Mouse (Mus musculus) embryonic facial prominence, embryonic 15.5 days (tissue): ENCODE measurements at regions not wholly inside any gene's neighbourhood (a gene's known extent, or its start where the extent isn't known, plus 50 kb on each side); places are given as distances from the start of the nearest gene placed in this dataset.

ENCODE experiments used
- ATAC-seq: fragments of 200-750 bp; cut with Nextera tagmentation; 2 replicates; pipeline ENCODE4 v1.8.0; 2017; ENCODE audit warnings: low read depth, moderate TSS enrichment; ENCODE audit not compliant: insufficient number of reproducible peaks, low FRiP score, low TSS enrichment
- H3K27ac ChIP-seq: fragments of 300-500 bp; sonication (generic); replicated peaks from 2 replicates; pipeline ENCODE4 v1.5.1; 2015; ENCODE audit warnings: mild to moderate bottlenecking, inconsistent platforms
- H3K27me3 ChIP-seq: fragments of 300-500 bp; sonication (generic); 2 replicates; pipeline ENCODE4 v1.6.1; 2015; ENCODE audit warnings: inconsistent platforms
- H3K36me3 ChIP-seq: fragments of 300-500 bp; sonication (generic); 2 replicates; pipeline ENCODE4 v1.6.1; 2015; ENCODE audit warnings: mild to moderate bottlenecking, inconsistent platforms
- H3K4me1 ChIP-seq: fragments of 300-500 bp; sonication (generic); 2 replicates; pipeline ENCODE4 v1.6.1; 2015; ENCODE audit warnings: inconsistent platforms
- H3K4me2 ChIP-seq: fragments of 300-500 bp; sonication (generic); replicated peaks from 2 replicates; pipeline ENCODE4 v1.6.1; 2015; ENCODE audit warnings: mild to moderate bottlenecking, inconsistent platforms
- H3K4me3 ChIP-seq: fragments of 300-500 bp; sonication (generic); replicated peaks from 2 replicates; pipeline ENCODE4 v1.5.1; 2015; ENCODE audit warnings: mild to moderate bottlenecking, inconsistent platforms
- H3K9ac ChIP-seq: fragments of 300-500 bp; sonication (generic); 2 replicates; pipeline ENCODE4 v1.6.1; 2015; ENCODE audit warnings: inconsistent platforms
- H3K9me3 ChIP-seq: fragments of 300-500 bp; sonication (generic); replicated peaks from 2 replicates; pipeline ENCODE4 v1.6.1; 2016; ENCODE audit warnings: inconsistent platforms
- WGBS: fragments of 180-500 bp; shearing (Covaris S2); methylation state at CpG from one replicate; pipeline ENCODE4 v1.1.7; 2015; 5-methylcytosine and 5-hydroxymethylcytosine counted together

DNA sequence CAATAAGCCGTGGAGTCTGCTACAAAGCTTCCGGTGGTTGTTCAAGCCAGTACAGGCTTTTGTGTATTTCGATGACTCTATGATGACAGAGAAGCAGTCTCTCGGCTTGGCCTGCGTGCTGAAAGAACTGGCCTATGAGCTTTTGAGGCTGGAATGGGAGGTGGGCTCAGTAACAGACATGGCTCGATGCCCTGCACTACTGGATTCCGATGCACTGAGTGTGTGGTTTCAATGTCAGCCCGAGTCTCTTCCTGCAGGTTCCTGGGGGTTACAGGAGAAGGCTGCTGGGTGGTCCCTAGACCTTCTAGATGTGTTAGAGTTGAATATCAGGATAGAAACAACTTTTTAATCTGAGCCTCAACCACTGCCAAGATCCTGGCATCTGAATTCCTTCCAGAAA is 53.2 kb downstream of the Gm815 start:
- H3K36me3 ChIP-seq = no peaks in the 10 kb centered on the region
- no peak overlapping the region for H3K4me3 ChIP-seq
- WGBS = 49% methylated on average over 8 of the region's 8 CpGs
- no peak overlapping the region for H3K9ac ChIP-seq
- no peaks in the 10 kb centered on the region for H3K27me3 ChIP-seq
- no peak overlapping the region for H3K4me2 ChIP-seq
- no peak overlapping the region; the same call in 1 of the 2 replicates for H3K27ac ChIP-seq
- peaks cover 4% of the 10 kb centered on the region; the same call in 1 of the 2 replicates for H3K4me1 ChIP-seq
- H3K9me3 ChIP-seq = no peaks in the 10 kb centered on the region
- no peak for ATAC-seq

DNA sequence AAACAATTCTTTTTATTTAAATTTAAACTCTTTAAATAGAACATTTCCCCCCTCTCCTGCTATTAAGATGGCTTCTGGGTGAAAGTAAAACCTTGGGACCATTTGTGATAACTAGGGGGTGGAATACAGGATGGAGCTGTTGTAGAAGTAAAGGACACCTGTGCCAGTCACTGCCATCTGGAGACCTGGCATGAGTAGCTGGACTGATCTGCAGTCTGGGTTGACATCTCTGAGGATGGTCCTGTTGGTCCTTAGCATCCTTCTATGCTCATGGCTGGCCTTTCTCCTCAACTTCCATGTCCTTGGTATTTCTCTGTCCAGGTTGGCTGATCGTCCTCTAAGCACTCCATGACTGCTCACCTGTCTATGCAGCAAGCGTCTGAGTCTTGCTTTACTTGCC is 58.3 kb downstream of the Gm815 start:
- Histone ChIP-seq H3K4me2 (no peak overlapping the region), H3K27me3 (no peaks in the 10 kb centered on the region), H3K4me1 (peaks cover 2% of the 10 kb centered on the region; the same call in 1 of the 2 replicates), H3K4me3 (no peak overlapping the region), H3K9ac (no peak overlapping the region), H3K36me3 (no peaks in the 10 kb centered on the region), H3K27ac (no peak overlapping the region), H3K9me3 (no peaks in the 10 kb centered on the region)
- no peak for ATAC-seq
- WGBS = 83% methylated on average over 2 of the region's 2 CpGs

DNA sequence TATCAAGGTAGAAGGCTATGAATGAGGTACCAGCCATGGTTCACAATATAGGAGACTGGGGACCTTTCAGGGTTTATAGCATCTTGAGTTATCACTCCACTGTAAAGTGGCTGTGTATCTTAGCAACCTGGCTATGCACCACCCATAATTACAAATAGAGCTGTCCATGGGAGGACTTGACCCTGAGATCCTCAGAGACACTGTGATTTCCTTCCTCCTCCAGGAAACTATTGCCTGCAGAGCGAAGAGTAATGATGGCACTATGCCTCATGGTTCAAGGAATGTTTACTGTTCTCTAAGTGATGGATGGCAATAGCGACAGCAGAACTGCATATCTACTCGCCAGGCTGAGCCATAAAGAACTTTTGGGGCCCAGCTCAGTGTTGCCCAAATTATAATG is 60.9 kb downstream of the Gm815 start:
- Histone ChIP-seq H3K4me2 (no peak overlapping the region), H3K4me1 (no peaks in the 10 kb centered on the region), H3K36me3 (no peaks in the 10 kb centered on the region), H3K9me3 (no peaks in the 10 kb centered on the region), H3K9ac (no peak overlapping the region), H3K27me3 (no peaks in the 10 kb centered on the region), H3K4me3 (no peak overlapping the region), H3K27ac (no peak overlapping the region)
- ATAC-seq = no peak
- WGBS = 85% methylated on average over 3 of the region's 3 CpGs

DNA sequence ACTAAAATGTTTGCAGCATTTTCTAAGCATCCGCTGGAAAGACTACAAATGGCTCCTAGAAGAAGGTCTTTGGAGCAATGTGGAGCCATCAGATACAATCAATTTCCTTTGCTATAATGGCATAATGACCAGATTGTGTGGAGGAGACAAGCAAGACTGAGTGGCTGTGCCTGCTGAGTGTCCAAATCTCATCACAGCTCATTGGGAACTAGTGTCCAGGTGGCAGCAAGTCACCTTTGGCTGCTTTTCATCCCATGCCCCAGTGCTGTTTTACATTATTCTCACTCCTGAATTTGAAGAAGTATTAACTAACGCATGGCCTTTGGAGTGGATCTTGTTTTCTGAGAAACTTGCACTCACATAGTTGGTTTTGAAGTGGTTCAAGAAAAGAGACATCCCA is 62.8 kb downstream of the Gm815 start:
- Histone ChIP-seq H3K27me3 (no peaks in the 10 kb centered on the region), H3K36me3 (no peaks in the 10 kb centered on the region), H3K9me3 (no peaks in the 10 kb centered on the region), H3K27ac (no peak overlapping the region), H3K9ac (no peak overlapping the region), H3K4me3 (no peak overlapping the region), H3K4me1 (no peaks in the 10 kb centered on the region), H3K4me2 (no peak overlapping the region)
- WGBS = 94% methylated on average over 2 of the region's 2 CpGs
- ATAC-seq = no peak

DNA sequence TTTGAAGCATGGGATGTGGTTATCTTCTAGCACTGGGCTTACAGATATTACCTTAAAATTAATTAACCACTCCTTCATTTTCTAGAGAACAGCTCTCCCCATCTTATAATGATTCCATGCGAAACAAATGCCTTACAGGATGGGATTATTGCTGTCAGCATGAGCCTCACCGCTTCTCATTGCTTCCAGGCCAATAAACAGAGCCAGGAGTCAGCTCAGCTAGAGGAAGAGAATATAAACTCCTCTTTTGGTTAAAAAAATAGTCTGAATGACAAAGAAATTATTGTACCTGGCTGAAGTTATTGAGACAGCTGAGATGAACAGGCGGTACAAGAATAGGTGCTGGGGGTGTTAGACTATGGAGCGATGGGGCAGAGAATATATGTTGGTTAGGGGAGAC is 63.5 kb downstream of the Gm815 start:
- no peaks in the 10 kb centered on the region for H3K4me1 ChIP-seq
- H3K9ac ChIP-seq = no peak overlapping the region
- H3K9me3 ChIP-seq = no peaks in the 10 kb centered on the region
- no peaks in the 10 kb centered on the region for H3K27me3 ChIP-seq
- WGBS = 89% methylated on average over 4 of the region's 4 CpGs
- H3K27ac ChIP-seq = no peak overlapping the region
- ATAC-seq = no peak
- H3K4me2 ChIP-seq = no peak overlapping the region
- H3K4me3 ChIP-seq = no peak overlapping the region
- H3K36me3 ChIP-seq = no peaks in the 10 kb centered on the region

DNA sequence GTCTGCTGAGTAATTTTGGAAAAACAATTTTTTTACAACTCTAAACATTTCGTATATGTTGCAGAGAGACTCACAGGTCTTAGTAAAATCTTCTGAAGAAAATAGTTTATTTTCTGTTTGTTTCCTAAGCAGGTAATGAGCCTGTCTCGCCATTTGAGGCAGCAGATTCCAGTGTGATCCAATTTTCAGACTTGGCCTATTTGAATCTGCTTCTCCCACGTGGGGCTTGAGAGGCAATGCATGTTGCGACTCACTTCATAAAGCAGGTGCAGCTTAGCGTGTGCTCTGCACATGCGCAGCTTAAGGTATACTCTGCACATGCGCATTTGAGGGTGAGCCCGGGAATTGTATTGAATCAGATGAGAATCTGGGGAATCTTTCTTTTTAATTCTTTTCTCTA is 67.7 kb downstream of the Gm815 start:
- Histone ChIP-seq H3K4me3 (no peak overlapping the region), H3K36me3 (no peaks in the 10 kb centered on the region), H3K9ac (no peak overlapping the region), H3K4me1 (no peaks in the 10 kb centered on the region), H3K9me3 (no peaks in the 10 kb centered on the region), H3K4me2 (no peak overlapping the region), H3K27ac (no peak overlapping the region), H3K27me3 (no peaks in the 10 kb centered on the region)
- WGBS = 77% methylated on average over 8 of the region's 8 CpGs
- ATAC-seq = no peak

DNA sequence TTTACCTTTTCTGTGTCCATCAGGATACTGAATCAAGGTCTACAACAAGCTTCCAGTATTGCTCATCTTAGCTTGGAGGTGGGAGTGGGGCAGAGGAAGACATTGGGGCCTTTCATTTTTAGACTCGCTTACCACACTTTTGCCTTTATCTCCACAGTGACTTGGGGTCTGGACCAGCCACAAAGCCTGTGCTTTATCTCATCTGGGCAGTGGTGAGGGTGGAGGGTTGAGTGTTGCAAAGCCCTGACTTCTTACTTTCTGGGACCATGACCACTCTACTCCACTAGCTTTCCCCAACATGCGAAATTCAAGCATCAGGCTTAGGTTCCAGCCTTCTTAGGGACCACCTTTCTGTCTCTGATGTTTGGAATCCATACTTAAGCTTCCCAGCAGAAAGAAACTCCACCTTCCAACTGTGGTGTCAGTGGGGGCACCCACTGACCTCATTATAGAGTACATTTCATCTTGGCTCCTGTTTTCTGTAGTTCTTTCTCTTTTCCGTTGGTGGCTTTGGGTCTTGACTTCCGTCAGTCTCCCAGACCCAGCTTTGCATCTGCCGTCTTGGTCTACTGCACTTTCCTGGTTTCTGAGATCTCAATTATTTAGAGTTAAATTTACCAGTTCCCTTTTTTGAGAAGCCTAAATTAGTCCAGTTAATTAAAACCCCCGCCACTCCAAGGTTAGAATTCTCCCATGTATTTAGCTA is 80.5 kb downstream of the Gm815 start:
- Histone ChIP-seq H3K4me1 (no peaks in the 10 kb centered on the region), H3K27me3 (no peaks in the 10 kb centered on the region), H3K4me2 (no peak overlapping the region), H3K36me3 (no peaks in the 10 kb centered on the region), H3K4me3 (no peak overlapping the region), H3K9me3 (no peaks in the 10 kb centered on the region), H3K9ac (no peak overlapping the region), H3K27ac (no peak overlapping the region)
- WGBS = 86% methylated on average over 6 of the region's 6 CpGs
- no peak for ATAC-seq

DNA sequence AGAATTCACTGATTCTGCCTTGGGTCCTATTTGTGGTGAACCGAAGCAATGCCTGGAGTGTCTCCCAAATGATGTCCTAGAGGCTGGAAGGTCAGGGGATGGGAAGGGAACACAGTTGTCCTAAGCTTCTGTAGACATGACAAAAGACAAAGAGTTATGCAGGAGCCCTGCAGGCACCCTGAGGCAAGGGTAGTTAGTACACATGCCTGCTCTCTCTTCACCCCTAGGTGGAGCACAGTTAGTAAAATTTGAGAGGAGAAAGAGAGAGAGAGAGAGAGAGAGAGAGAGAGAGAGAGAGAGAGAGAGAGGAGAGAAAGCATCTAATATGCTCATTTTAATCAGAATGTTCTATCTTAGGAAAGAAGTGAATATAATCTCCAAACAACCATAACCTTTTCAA is 87.4 kb downstream of the Gm815 start:
- no peak for ATAC-seq
- Histone ChIP-seq H3K9me3 (no peaks in the 10 kb centered on the region), H3K4me3 (no peak overlapping the region), H3K36me3 (no peaks in the 10 kb centered on the region), H3K27me3 (no peaks in the 10 kb centered on the region), H3K27ac (no peak overlapping the region), H3K9ac (no peak overlapping the region), H3K4me2 (no peak overlapping the region), H3K4me1 (no peaks in the 10 kb centered on the region)
- 66% methylated on average over 1 of the region's 1 CpGs for WGBS

DNA sequence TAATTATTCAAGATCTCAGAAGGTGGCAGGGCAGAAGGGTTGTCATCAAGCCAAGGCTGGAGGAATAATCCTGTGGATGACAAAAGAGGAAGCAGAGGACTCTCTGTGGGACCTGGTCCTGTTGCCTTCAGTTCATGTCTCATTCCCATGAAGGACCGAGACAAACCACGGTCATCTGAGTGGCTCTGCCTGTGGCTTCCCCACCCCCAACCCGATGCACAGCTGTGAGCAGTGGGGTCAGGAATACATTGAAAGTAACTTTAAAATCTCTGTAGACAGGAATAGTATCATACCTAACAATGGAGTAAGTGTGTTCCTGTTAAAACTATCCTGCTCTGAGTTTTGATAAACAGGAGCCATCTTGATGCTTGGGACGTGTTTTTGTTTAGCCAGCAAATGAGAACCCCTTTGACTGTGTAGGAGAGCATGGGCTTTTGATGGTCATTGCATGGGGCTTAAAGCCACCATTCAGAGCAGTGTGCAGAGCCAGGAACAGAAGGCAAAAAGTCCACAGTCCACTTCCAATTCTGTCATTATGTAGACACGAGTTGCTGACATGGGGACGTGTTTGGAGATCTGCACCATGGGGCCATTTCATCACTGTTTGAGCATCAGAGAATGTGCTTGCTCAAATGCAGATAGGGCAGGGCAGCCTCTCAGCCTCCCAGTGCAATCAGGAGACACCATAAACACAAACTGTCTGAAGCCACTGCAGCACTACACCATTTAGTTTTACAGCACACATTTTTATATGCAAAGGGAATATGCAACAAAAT is 88.3 kb downstream of the Gm815 start:
- Histone ChIP-seq H3K27ac (no peak overlapping the region), H3K27me3 (no peaks in the 10 kb centered on the region), H3K36me3 (no peaks in the 10 kb centered on the region), H3K9ac (no peak overlapping the region), H3K9me3 (no peaks in the 10 kb centered on the region), H3K4me1 (no peaks in the 10 kb centered on the region), H3K4me3 (no peak overlapping the region), H3K4me2 (no peak overlapping the region)
- ATAC-seq = no peak
- 87% methylated on average over 6 of the region's 6 CpGs for WGBS

DNA sequence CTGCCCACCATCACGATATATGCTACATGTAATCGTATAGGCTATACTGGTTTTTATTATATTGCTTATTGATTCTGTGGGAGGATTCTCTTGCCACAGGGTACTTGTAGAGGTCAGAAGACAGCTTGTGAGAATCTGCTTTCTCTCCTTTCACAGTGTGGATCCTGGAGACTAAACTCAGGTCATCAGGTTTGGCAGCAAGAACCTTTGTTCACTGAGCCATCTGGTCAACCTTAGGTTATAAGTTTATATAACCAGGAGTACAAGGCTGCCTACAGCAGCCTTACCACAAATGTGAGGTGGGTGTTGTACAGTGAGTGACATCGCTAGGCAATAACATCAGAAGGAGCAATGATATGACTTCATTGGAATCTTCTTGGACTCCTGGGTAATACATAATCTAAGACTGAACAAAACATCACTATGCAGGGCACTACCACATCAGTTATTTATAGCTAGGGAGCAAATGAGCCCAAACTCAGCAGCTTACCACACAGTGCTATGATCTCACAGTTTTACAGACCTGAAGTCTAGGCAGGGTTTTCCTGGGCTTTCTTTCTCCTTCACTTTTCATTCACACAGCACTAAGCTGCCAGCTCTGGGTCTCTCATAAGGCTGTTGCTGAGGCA is 89.0 kb downstream of the Gm815 start:
- Histone ChIP-seq H3K4me2 (no peak overlapping the region), H3K9me3 (no peaks in the 10 kb centered on the region), H3K36me3 (no peaks in the 10 kb centered on the region), H3K27ac (no peak overlapping the region), H3K27me3 (no peaks in the 10 kb centered on the region), H3K4me3 (no peak overlapping the region), H3K4me1 (no peaks in the 10 kb centered on the region), H3K9ac (no peak overlapping the region)
- no peak for ATAC-seq
- WGBS = 94% methylated on average over 3 of the region's 3 CpGs

DNA sequence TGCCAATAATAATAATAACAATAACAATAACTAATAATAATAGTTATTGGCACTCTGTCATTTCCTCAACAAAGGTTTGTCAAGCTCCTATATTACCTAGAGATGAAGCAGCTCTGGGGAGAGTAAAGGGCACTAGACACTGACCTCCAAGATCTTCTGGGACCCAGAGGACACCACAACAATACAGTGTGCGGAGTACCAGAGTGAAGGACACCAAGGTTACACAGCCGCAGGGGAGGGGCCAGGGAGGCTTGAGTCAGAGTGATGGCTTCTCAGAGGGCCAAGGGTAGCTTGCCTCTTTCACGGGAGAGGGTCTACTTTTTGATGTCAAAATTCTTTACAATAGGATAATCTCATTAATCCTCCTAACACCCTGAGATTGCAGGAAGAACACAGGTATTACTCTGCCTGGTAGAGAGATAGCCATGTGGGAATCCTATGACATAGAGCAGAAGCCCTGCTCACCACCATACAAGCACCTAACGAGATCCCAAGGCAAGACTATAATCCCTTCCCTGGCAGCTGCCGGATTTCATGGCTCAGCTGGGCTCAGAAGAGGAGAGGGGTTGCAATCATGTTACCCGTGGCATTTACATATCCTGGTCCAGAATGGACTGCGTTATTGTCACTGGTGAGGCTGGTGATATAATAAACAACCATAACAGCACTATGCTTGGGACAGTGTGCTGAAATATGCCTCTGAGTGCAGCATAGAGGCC is 91.1 kb downstream of the Gm815 start:
- WGBS = 53% methylated on average over 7 of the region's 7 CpGs
- H3K9ac ChIP-seq = no peak overlapping the region
- no peaks in the 10 kb centered on the region for H3K36me3 ChIP-seq
- no peak for ATAC-seq
- H3K9me3 ChIP-seq = no peaks in the 10 kb centered on the region
- no peaks in the 10 kb centered on the region for H3K27me3 ChIP-seq
- H3K4me2 ChIP-seq = no peak overlapping the region
- no peaks in the 10 kb centered on the region for H3K4me1 ChIP-seq
- no peak overlapping the region for H3K27ac ChIP-seq
- no peak overlapping the region for H3K4me3 ChIP-seq
